Mouse (Mus musculus): ENCODE measurements at regions not wholly inside any gene's neighbourhood (a gene's known extent, or its start where the extent isn't known, plus 50 kb on each side); places are given as distances from the start of the nearest gene placed in this dataset.
"Not testable (repeated sequence)": the region's sequence is repeated elsewhere in the genome, so short reads cannot be mapped to it uniquely, and the experiment has no call there.

DNA sequence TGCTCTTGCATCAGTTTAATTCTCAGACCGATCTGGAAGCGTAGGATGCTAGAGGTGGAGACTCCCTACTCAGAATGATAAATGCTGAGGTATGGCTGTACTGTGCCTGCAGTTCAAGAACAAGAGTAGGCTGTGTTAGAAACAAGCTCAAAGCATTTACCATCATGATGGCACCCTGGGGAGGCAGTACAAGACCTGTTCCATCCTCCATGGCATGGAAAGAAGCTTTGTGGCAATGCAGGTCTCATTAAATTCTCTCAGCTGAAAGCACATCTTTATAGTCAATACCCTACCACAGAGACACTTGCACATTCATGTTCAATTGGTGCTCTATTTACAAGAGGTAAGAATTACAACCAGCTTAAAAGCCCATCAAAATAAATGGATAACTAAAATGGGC lies 209.5 kb downstream of the Tbl1xr1 start:
- H3K4me3 ChIP-seq (ENCODE audit: insufficient read depth in 1 of 2, low read depth in 1 of 2, low read length in 2 of 2, poor library complexity in 1 of 2, severe bottlenecking in 1 of 2) = no peak overlapping the region
- no peak overlapping the region for H3K27ac ChIP-seq (ENCODE audit: insufficient read depth, low read depth, low read length, poor library complexity, severe bottlenecking)
- TF ChIP-seq ZC3H11A (IDR thresholded peaks at IDR 0.05; ENCODE audit: borderline replicate concordance, low read depth, low read length) (no peak), MAFK (IDR thresholded peaks at IDR 0.05; ENCODE audit: insufficient read depth, low read depth, low read length) (no peak), CHD2 (IDR thresholded peaks at IDR 0.05; ENCODE audit: low read depth, low read length) (no peak), HCFC1 (IDR thresholded peaks at IDR 0.05; ENCODE audit: borderline replicate concordance, insufficient read depth, low read length) (no peak), ZNF384 (IDR thresholded peaks at IDR 0.05; ENCODE audit: low read depth, low read length) (no peak)
- peaks cover 10% of the 10 kb centered on the region for H3K9me3 ChIP-seq (ENCODE audit: control insufficient read depth, insufficient read depth, low read depth, low read length)
- DNase-seq (ENCODE audit: low read depth, low spot score) = no peak
- peaks cover 4% of the 10 kb centered on the region for H3K36me3 ChIP-seq (ENCODE audit: control insufficient read depth, insufficient read depth, low read length, poor library complexity, severe bottlenecking)
- H3K4me1 ChIP-seq (ENCODE audit: control insufficient read depth in 2 of 2, insufficient read depth in 2 of 2, low read length in 2 of 2, poor library complexity in 1 of 2) = no peaks in the 10 kb centered on the region
- H3K9ac ChIP-seq (ENCODE audit: insufficient read depth, low read depth, low read length, poor library complexity, severe bottlenecking) = no peak overlapping the region
- in situ Hi-C loops (cut with MboI; ENCODE audit: low sequenced_read_pairs in 2 of 2, unreplicated experiment in 2 of 2) = no loop called here

DNA sequence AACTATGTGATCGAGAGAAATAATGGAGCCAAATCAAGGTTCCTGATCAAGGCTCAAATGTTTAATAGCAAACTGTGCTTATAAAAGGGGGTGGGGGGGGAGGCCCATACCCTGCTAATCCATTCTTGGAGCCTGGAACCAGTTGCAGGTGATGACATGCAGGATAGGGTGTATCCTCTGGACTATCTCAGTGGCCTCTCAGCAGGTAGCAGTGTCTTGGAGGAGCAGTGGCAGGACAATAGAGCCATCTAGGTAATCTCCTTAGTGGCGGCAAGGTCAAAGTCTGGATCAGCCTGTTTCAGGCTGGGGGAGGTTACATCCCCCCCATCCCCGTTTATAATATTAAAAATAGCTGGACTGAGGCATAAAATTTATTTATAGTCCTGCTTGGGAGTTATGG lies 217.0 kb downstream of the Tbl1xr1 start:
- Histone ChIP-seq H3K27ac (ENCODE audit: insufficient read depth, low read depth, low read length, poor library complexity, severe bottlenecking) (peak overlapping the region; percentile 79; the same call in 1 of the 2 replicates), H3K4me1 (ENCODE audit: control insufficient read depth in 2 of 2, insufficient read depth in 2 of 2, low read length in 2 of 2, poor library complexity in 1 of 2) (no peaks in the 10 kb centered on the region), H3K4me3 (ENCODE audit: insufficient read depth in 1 of 2, low read depth in 1 of 2, low read length in 2 of 2, poor library complexity in 1 of 2, severe bottlenecking in 1 of 2) (no peak overlapping the region), H3K9me3 (ENCODE audit: control insufficient read depth, insufficient read depth, low read depth, low read length) (no peaks in the 10 kb centered on the region; the same call in none of the 2 replicates), H3K36me3 (ENCODE audit: control insufficient read depth, insufficient read depth, low read length, poor library complexity, severe bottlenecking) (no peaks in the 10 kb centered on the region; the same call in 1 of the 2 replicates), H3K9ac (ENCODE audit: insufficient read depth, low read depth, low read length, poor library complexity, severe bottlenecking) (no peak overlapping the region)
- no peak for DNase-seq (ENCODE audit: low read depth, low spot score)
- TF ChIP-seq HCFC1 (IDR thresholded peaks at IDR 0.05; ENCODE audit: borderline replicate concordance, insufficient read depth, low read length) (no peak), ZC3H11A (IDR thresholded peaks at IDR 0.05; ENCODE audit: borderline replicate concordance, low read depth, low read length) (no peak), CHD2 (IDR thresholded peaks at IDR 0.05; ENCODE audit: low read depth, low read length) (no peak), MAFK (IDR thresholded peaks at IDR 0.05; ENCODE audit: insufficient read depth, low read depth, low read length) (no peak), ZNF384 (IDR thresholded peaks at IDR 0.05; ENCODE audit: low read depth, low read length) (no peak)
- in situ Hi-C loops (cut with MboI; ENCODE audit: low sequenced_read_pairs in 2 of 2, unreplicated experiment in 2 of 2) = no loop called here

DNA sequence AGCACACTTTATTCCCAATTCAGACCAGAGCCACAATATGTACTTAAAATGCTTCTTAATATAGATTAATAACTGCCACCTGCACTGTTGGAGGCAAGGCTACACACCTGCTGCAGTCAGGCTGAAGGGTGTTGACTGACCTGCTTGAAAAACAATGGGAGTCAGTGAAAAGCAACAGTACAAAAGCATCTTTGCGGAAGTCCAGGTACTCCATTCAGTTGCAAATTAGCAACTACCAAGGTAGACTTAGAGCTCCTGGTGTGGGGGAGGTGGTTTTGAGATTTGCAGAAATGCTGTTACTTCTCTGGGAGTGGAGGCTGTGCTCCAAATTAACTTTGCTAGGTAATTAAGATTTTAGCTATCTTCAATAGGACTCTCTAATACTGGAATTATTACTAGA lies 217.6 kb downstream of the Tbl1xr1 start:
- H3K4me3 ChIP-seq (ENCODE audit: insufficient read depth in 1 of 2, low read depth in 1 of 2, low read length in 2 of 2, poor library complexity in 1 of 2, severe bottlenecking in 1 of 2); H3K36me3 ChIP-seq (ENCODE audit: control insufficient read depth, insufficient read depth, low read length, poor library complexity, severe bottlenecking); H3K4me1 ChIP-seq (ENCODE audit: control insufficient read depth in 2 of 2, insufficient read depth in 2 of 2, low read length in 2 of 2, poor library complexity in 1 of 2); in situ Hi-C loops (cut with MboI; ENCODE audit: low sequenced_read_pairs in 2 of 2, unreplicated experiment in 2 of 2); H3K9ac ChIP-seq (ENCODE audit: insufficient read depth, low read depth, low read length, poor library complexity, severe bottlenecking); H3K9me3 ChIP-seq (ENCODE audit: control insufficient read depth, insufficient read depth, low read depth, low read length): not testable (repeated sequence)
- 0 out of 2 replicates have a peak, but pooled peaks have one; percentile 43 for TF ChIP-seq CHD2 (IDR thresholded peaks at IDR 0.05; ENCODE audit: low read depth, low read length)
- peak overlapping the region; percentile 79; the same call in 1 of the 2 replicates for H3K27ac ChIP-seq (ENCODE audit: insufficient read depth, low read depth, low read length, poor library complexity, severe bottlenecking)
- DNase-seq (ENCODE audit: low read depth, low spot score) = peak; percentile 47

DNA sequence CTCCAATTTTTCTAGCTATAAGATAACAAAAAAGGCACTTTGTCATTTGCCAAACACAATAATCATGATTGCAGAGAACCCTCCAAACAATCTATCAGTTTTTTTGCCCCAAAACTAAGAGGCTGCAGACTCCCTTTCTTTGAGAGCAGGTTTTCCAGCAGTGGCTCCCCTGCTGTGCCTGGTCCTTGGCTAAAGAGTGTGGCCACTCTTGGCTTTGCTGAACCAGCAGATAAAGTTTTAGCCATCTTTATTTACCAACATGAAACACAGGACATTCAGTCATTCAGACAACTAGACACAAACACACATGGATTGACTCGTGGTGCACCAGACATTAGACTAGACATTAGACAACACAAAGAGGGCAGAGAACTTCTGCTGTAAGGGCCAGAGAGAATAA lies 220.5 kb downstream of the Tbl1xr1 start:
- H3K36me3 ChIP-seq (ENCODE audit: control insufficient read depth, insufficient read depth, low read length, poor library complexity, severe bottlenecking); H3K4me1 ChIP-seq (ENCODE audit: control insufficient read depth in 2 of 2, insufficient read depth in 2 of 2, low read length in 2 of 2, poor library complexity in 1 of 2); H3K9ac ChIP-seq (ENCODE audit: insufficient read depth, low read depth, low read length, poor library complexity, severe bottlenecking); H3K9me3 ChIP-seq (ENCODE audit: control insufficient read depth, insufficient read depth, low read depth, low read length); DNase-seq (ENCODE audit: low read depth, low spot score); in situ Hi-C loops (cut with MboI; ENCODE audit: low sequenced_read_pairs in 2 of 2, unreplicated experiment in 2 of 2): not testable (repeated sequence)
- peak overlapping the region; percentile 27 to 64; a peak in 3 of 4 replicates for H3K4me3 ChIP-seq (ENCODE audit: insufficient read depth in 1 of 2, low read depth in 1 of 2, low read length in 2 of 2, poor library complexity in 1 of 2, severe bottlenecking in 1 of 2)
- TF ChIP-seq MAFK (IDR thresholded peaks at IDR 0.05; ENCODE audit: insufficient read depth, low read depth, low read length) = peak; percentile 52; the same call in 1 of the 2 replicates
- H3K27ac ChIP-seq (ENCODE audit: insufficient read depth, low read depth, low read length, poor library complexity, severe bottlenecking) = peak overlapping the region; percentile 82; the same call in 1 of the 2 replicates

DNA sequence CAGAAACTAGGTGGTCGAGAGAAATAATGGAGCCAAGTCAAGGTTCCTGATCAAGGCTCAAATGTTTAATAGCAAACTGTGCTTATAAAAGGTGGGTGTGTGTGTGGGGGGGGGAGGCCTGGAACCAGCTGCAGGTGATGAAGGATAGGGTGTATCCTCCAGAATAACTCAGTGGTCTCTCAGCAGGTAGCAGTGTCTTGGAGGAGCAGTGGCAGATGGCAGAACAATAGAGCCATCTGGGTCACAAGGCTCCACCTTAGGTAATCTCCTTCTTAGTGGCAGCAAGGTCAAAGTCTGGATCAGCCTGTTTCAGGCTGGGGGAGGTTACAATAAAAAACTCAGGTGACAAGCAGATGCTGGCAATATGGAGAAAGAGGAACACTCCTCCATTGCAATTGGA lies 221.4 kb downstream of the Tbl1xr1 start:
- 0 out of 2 replicates have a peak, but pooled peaks have one; percentile 5 for TF ChIP-seq ZNF384 (IDR thresholded peaks at IDR 0.05; ENCODE audit: low read depth, low read length)
- TF ChIP-seq CHD2 (IDR thresholded peaks at IDR 0.05; ENCODE audit: low read depth, low read length) = 0 out of 2 replicates have a peak, but pooled peaks have one; percentile 35
- DNase-seq (ENCODE audit: low read depth, low spot score) = peak; percentile 64
- H3K27ac ChIP-seq (ENCODE audit: insufficient read depth, low read depth, low read length, poor library complexity, severe bottlenecking) = peak overlapping the region; percentile 82
- H3K9me3 ChIP-seq (ENCODE audit: control insufficient read depth, insufficient read depth, low read depth, low read length); H3K36me3 ChIP-seq (ENCODE audit: control insufficient read depth, insufficient read depth, low read length, poor library complexity, severe bottlenecking); H3K4me1 ChIP-seq (ENCODE audit: control insufficient read depth in 2 of 2, insufficient read depth in 2 of 2, low read length in 2 of 2, poor library complexity in 1 of 2); in situ Hi-C loops (cut with MboI; ENCODE audit: low sequenced_read_pairs in 2 of 2, unreplicated experiment in 2 of 2): not testable (repeated sequence)
- H3K9ac ChIP-seq (ENCODE audit: insufficient read depth, low read depth, low read length, poor library complexity, severe bottlenecking) = peak overlapping the region; percentile 44; the same call in 1 of the 2 replicates
- H3K4me3 ChIP-seq (ENCODE audit: insufficient read depth in 1 of 2, low read depth in 1 of 2, low read length in 2 of 2, poor library complexity in 1 of 2, severe bottlenecking in 1 of 2) = peak overlapping the region; percentile 27 to 64
